Comparison of ENCODE assay signal across 8 mouse cellular contexts in the genomic region with DNA sequence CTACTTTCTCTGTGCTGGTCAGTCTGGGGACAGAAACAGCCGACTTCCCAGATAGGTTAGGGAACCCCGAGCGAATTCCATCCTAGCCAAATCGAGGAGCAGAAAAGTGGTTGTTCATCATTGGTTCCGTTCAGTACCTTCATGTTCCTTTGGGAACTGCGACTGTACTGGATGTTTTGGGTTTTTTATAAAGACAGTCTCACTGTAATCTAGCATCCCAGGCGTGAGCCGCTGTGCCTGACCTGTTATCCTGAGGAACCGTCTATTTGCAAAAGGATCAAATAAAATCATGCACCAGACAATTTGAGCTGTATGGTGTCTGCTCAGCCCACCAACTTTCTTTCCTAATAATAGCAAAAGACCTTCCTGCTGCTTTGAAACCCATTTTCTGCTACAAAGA. TPM values are rescaled to one million over a fixed set of nuclear protein-coding genes. Genes with fewer than 3 reads are reported as not detected.
DNase-seq lines count a peak whose midpoint lies in the region; ATAC-seq and TF ChIP-seq lines count a peak whose summit lies in the region.

No protein-coding gene starts in this region.

- no peak for TF ChIP-seq POLR2A in embryonic fibroblast, embryonic 13.5 days (IDR thresholded peaks at IDR 0.05; ENCODE audit: low read depth, low read length)
- no peak for TF ChIP-seq POLR2A in small intestine, adult 2 months (IDR thresholded peaks at IDR 0.05; ENCODE audit: low read depth, low read length)

- TF ChIP-seq CTCF in embryonic fibroblast, embryonic 13.5 days (IDR thresholded peaks at IDR 0.05; ENCODE audit: borderline replicate concordance, insufficient read depth, low read length): no peak
- no peak for TF ChIP-seq CTCF in small intestine, adult 2 months (IDR thresholded peaks at IDR 0.05; ENCODE audit: extremely low read depth, insufficient read length, insufficient replicate concordance, low read depth, low read length)

- H3K4me3 ChIP-seq in lung, embryonic 16.5 days (ENCODE audit: low read length): peak overlapping the region; percentile 55
- peak overlapping the region; percentile 73 for H3K4me3 ChIP-seq in embryonic fibroblast, embryonic 13.5 days (ENCODE audit: insufficient read depth, low read length)
- peak overlapping the region; percentile 88 for H3K4me3 ChIP-seq in limb, embryonic 13.5 days
- peak overlapping the region; percentile 70 for H3K4me3 ChIP-seq in small intestine, adult 2 months (ENCODE audit: low read depth, low read length)

- no peaks in the 10 kb centered on the region for H3K9me3 ChIP-seq in lung, embryonic 16.5 days (ENCODE audit: control insufficient read depth, low read length)
- H3K9me3 ChIP-seq in limb, embryonic 13.5 days: no peaks in the 10 kb centered on the region

- H3K36me3 ChIP-seq in lung, embryonic 16.5 days (ENCODE audit: control insufficient read depth, insufficient read depth, low read length): no peaks in the 10 kb centered on the region
- no peaks in the 10 kb centered on the region for H3K36me3 ChIP-seq in limb, embryonic 13.5 days
- H3K36me3 ChIP-seq in small intestine, adult 2 months (ENCODE audit: control insufficient read depth, insufficient read depth, low read length): no peaks in the 10 kb centered on the region

- WGBS in lung, embryonic 16.5 days: under 1% methylated on average over 9 of the region's 9 CpGs
- under 1% methylated on average over 9 of the region's 9 CpGs for WGBS in limb, embryonic 13.5 days
- under 1% methylated on average over 9 of the region's 9 CpGs for WGBS in small intestine, adult 2 months

- DNase-seq in lung, adult 18-20 months: no peak
- no peak for DNase-seq in layer of hippocampus, adult 18-20 months (ENCODE audit: low spot score in 2 of 2)
- no peak for DNase-seq in adrenal gland, adult 2 months
- no peak for DNase-seq in embryo, embryonic 10 days (ENCODE audit: low spot score)

- ATAC-seq in lung, embryonic 16.5 days (ENCODE audit: low read depth): no peak
- no peak for ATAC-seq in limb, embryonic 13.5 days (ENCODE audit: low FRiP score, low read depth)

- peak overlapping the region; percentile 99 for H3K27ac ChIP-seq in lung, embryonic 16.5 days (ENCODE audit: low read length)
- peak overlapping the region; percentile 81; the same call in 1 of the 2 replicates for H3K27ac ChIP-seq in embryonic fibroblast, embryonic 13.5 days (ENCODE audit: insufficient read depth, low read length)
- H3K27ac ChIP-seq in limb, embryonic 13.5 days: peak overlapping the region; percentile 97
- H3K27ac ChIP-seq in small intestine, adult 2 months (ENCODE audit: insufficient read depth, low read depth, low read length): peak overlapping the region; percentile 94

- H3K4me2 ChIP-seq in lung, embryonic 16.5 days (ENCODE audit: low read depth, low read length): peak overlapping the region; percentile 86
- H3K4me2 ChIP-seq in limb, embryonic 13.5 days (replicated peaks): peak overlapping the region; percentile 79

- H3K4me1 ChIP-seq in lung, embryonic 16.5 days (replicated peaks; ENCODE audit: control insufficient read depth, insufficient read depth, low read length): peaks cover 14% of the 10 kb centered on the region
- H3K4me1 ChIP-seq in embryonic fibroblast, embryonic 13.5 days (ENCODE audit: control insufficient read depth, insufficient read depth, low read length): peaks cover 4% of the 10 kb centered on the region; the same call in 1 of the 2 replicates
- peaks cover 18% of the 10 kb centered on the region for H3K4me1 ChIP-seq in limb, embryonic 13.5 days
- peaks cover 3% of the 10 kb centered on the region; the same call in 1 of the 2 replicates for H3K4me1 ChIP-seq in small intestine, adult 2 months (ENCODE audit: control insufficient read depth, insufficient read depth, insufficient read length, low read length)

- H3K9ac ChIP-seq in lung, embryonic 16.5 days (ENCODE audit: low read length): peak overlapping the region; percentile 94
- peak overlapping the region; percentile 99 for H3K9ac ChIP-seq in limb, embryonic 13.5 days

- no peaks in the 10 kb centered on the region for H3K27me3 ChIP-seq in lung, embryonic 16.5 days (ENCODE audit: control insufficient read depth, insufficient read depth, low read depth, low read length)
- H3K27me3 ChIP-seq in limb, embryonic 13.5 days: no peaks in the 10 kb centered on the region
- no peaks in the 10 kb centered on the region for H3K27me3 ChIP-seq in small intestine, adult 2 months (ENCODE audit: control insufficient read depth, insufficient read depth, low read length)

RNA-seq across cellular contexts. Expression of a gene that starts 0.4 kb away (rescaled TPM):
- 55.8 and 65.8 TPM in 2 replicates for polyA plus RNA-seq in lung, embryonic 16.5 days (2015; fragmentation: Nextera tagmentation; extraction: Ambion mirVana)
- 179 and 225 TPM in 2 replicates for polyA plus RNA-seq in embryonic fibroblast, embryonic 13.5 days (2011; ENCODE audit: insufficient read length, low read depth, missing spikeins)
- polyA plus RNA-seq in limb, embryonic 13.5 days (2015; fragmentation: Nextera tagmentation; extraction: Ambion mirVana): 170 and 173 TPM in 2 replicates
- polyA plus RNA-seq in small intestine, adult 2 months (2012; rRNA removed): 49.1 and 130 TPM in 2 replicates
- 100 to 1,000 TPM; 268 to 281 TPM for total RNA-seq in layer of hippocampus, adult 18-20 months (2021)
- total RNA-seq in adrenal gland, adult 2 months (2021): 100 to 1,000 TPM; 167 to 268 TPM
- polyA plus RNA-seq in adrenal gland, adult 2 months (2012; rRNA removed): 53.4 and 59.5 TPM in 2 replicates

RNA-seq across cellular contexts. Expression of a gene that starts 0.5 kb away (rescaled TPM):
- polyA plus RNA-seq in lung, embryonic 16.5 days (2015; fragmentation: Nextera tagmentation; extraction: Ambion mirVana): 9.3 and 10.5 TPM in 2 replicates
- polyA plus RNA-seq in embryonic fibroblast, embryonic 13.5 days (2011; ENCODE audit: insufficient read length, low read depth, missing spikeins): 4.5 and 6.7 TPM in 2 replicates
- 8.9 and 9.6 TPM in 2 replicates for polyA plus RNA-seq in limb, embryonic 13.5 days (2015; fragmentation: Nextera tagmentation; extraction: Ambion mirVana)
- 2.4 and 5.8 TPM in 2 replicates for polyA plus RNA-seq in small intestine, adult 2 months (2012; rRNA removed)
- total RNA-seq in layer of hippocampus, adult 18-20 months (2021): 1 to 10 TPM; 6.3 to 6.5 TPM
- 1 to 10 TPM; 9.5 to 10.0 TPM for total RNA-seq in adrenal gland, adult 2 months (2021)
- polyA plus RNA-seq in adrenal gland, adult 2 months (2012; rRNA removed): 6.0 and 6.8 TPM in 2 replicates
